Comparison of ENCODE assay signal across 16 mouse cellular contexts in genomic region chr13:13960211-13960610, GRCm38 (mm10). TPM values are rescaled to one million over a fixed set of nuclear protein-coding genes. Genes with fewer than 3 reads are reported as not detected.
DNase-seq lines count a peak whose midpoint lies in the region.
"Had no signal": no experiment of that assay in that cellular context is flagged by ENCODE, and none has a peak within 500 bp of the region (broad histone marks: within the 10 kb centered on the region; RNA-seq: fewer than 3 reads in every experiment).

No protein-coding gene starts in this region.

- intact Hi-C loops in gastrocnemius, postnatal 14 days (cut with DNase I; ENCODE audit: low total_unique reads): no loop called here
- intact Hi-C loops in heart, postnatal 14 days (cut with DNase I): no loop called here

- DNase-seq in embryo, embryonic 10 days (ENCODE audit: low spot score): peak; percentile 1
- no peak for DNase-seq in embryo, embryonic 11 days
- peak; percentile 29 for DNase-seq in gastrocnemius, postnatal 14 days
- no peak for DNase-seq in gastrocnemius, postnatal 10 days
- peak; percentile 26 for DNase-seq in heart, adult 8-10 months (ENCODE audit: low spot score)
- no peak for DNase-seq in heart, postnatal 14 days
- DNase-seq: adrenal gland, adult 8-10 months; adrenal gland, postnatal 25 days; cerebellum, adult 11-12 months; cerebellum, adult 8-10 months; cerebellum, postnatal 10 days; cerebellum, postnatal 36 days; forebrain, postnatal 0 days; heart, postnatal 36 days; kidney, adult 11 months; kidney, adult 8-10 months had no signal

RNA-seq across cellular contexts. Expression of gene B3galnt2, which starts 5.9 kb away (rescaled TPM):
- 10 to 100 TPM; 35.9 to 40.2 TPM for total RNA-seq in gastrocnemius, postnatal 14 days (2021)
- 10 to 100 TPM; 32.7 to 40.7 TPM for total RNA-seq in gastrocnemius, postnatal 10 days (2021)
- 10 to 100 TPM; 25.6 to 33.4 (median 29.0) TPM for total RNA-seq in heart, adult 8-10 months (2022)
- total RNA-seq in heart, postnatal 14 days (2021): 10 to 100 TPM; 19.3 to 22.7 TPM

Comparison
In these comparisons a context has a peak if more than half of its experiments do, and no peak if none do; other contexts are left out.
1. DNase-seq: peak in embryo, embryonic 10 days (single experiment), gastrocnemius, postnatal 14 days (single experiment) and heart, adult 8-10 months (single experiment); none in embryo, embryonic 11 days (single experiment), gastrocnemius, postnatal 10 days (single experiment) and heart, postnatal 14 days (0 of 2).